Mouse (Mus musculus): ENCODE results near the gene Itgb4. TPM values are rescaled to one million over a fixed set of nuclear protein-coding genes. Genes with fewer than 3 reads are reported as not detected.

Gene Itgb4
- total and polyA plus RNA-seq, 2 experiments from 2014 or later: 1.0 to 2.2 TPM

GRCm38 (mm10) chr11:115964977-115965604, 9.4 kb upstream of the Itgb4 start:
- no peak for TF ChIP-seq CTCF (IDR thresholded peaks at IDR 0.05)
- no peak overlapping the region for H3K9ac ChIP-seq (replicated peaks; ENCODE audit: low read length, poor library complexity, severe bottlenecking)
- no peaks in the 10 kb centered on the region for H3K27me3 ChIP-seq (ENCODE audit: insufficient read depth, low read length)
- H3K27ac ChIP-seq (ENCODE audit: low read depth, low read length): no peak overlapping the region
- no peak overlapping the region for H3K4me3 ChIP-seq (ENCODE audit: low read depth, low read length)
- peaks cover 53% of the 10 kb centered on the region for H3K36me3 ChIP-seq (ENCODE audit: insufficient read depth, low read length)
- H3K9me3 ChIP-seq (ENCODE audit: low read length): no peaks in the 10 kb centered on the region
- no peak for ATAC-seq (ENCODE audit: low FRiP score)
- H3K4me1 ChIP-seq (ENCODE audit: insufficient read depth, low read length): no peaks in the 10 kb centered on the region
- WGBS: 87% methylated on average over 10 of the region's 10 CpGs
- DNase-seq (ENCODE audit: low spot score): no peak
- H3K4me2 ChIP-seq (ENCODE audit: low read depth, low read length, poor library complexity, severe bottlenecking): no peak overlapping the region

DNA sequence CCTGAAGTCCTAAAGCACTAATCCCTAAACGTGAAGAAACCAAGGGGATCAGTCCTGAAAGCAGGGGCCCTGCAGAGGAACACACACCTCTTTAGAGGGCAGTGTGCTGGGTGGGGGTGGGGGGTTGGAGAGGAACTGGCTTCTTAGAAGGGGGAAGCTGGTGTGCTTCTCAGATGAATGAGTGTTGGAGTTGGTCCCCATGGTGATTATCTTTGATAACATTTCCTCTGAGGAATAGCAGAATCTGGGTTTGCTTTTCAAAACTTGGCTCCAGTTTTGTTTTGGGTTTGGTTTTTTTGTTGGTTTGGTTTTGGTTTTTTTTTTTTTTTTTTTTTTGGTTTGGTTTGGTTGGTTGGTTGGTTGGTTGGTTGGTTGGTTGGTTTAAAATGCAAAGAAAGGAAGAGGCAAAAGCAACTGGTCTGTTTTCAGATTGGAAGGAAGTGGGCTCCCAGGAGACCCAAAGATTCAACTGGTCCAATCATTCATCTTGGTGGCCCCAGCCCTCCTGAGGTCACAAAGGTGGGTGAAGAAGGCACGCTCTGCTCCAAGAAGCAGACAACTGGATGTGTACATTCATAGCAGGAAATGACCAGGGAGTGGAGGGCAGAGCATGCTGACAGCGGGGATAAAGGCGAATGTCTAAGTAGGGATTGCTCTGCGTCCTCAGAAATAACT, 5.6 kb upstream of the Itgb4 start:
- H3K27me3 ChIP-seq (ENCODE audit: insufficient read depth, low read length): peaks cover 5% of the 10 kb centered on the region

GRCm38 (mm10) chr11:115970006-115970673, 4.4 kb upstream of the Itgb4 start:
- DNase-seq (ENCODE audit: low spot score) (no peak), ATAC-seq (ENCODE audit: low FRiP score) (no peak)
- Histone ChIP-seq H3K27me3 (ENCODE audit: insufficient read depth, low read length) (peaks cover 17% of the 10 kb centered on the region), H3K36me3 (ENCODE audit: insufficient read depth, low read length) (peaks cover 11% of the 10 kb centered on the region), H3K4me2 (ENCODE audit: low read depth, low read length, poor library complexity, severe bottlenecking) (no peak overlapping the region), H3K9me3 (ENCODE audit: low read length) (no peaks in the 10 kb centered on the region), H3K9ac (replicated peaks; ENCODE audit: low read length, poor library complexity, severe bottlenecking) (no peak overlapping the region), H3K4me3 (ENCODE audit: low read depth, low read length) (no peak overlapping the region), H3K4me1 (ENCODE audit: insufficient read depth, low read length) (no peaks in the 10 kb centered on the region; the same call in 1 of the 2 replicates), H3K27ac (ENCODE audit: low read depth, low read length) (no peak overlapping the region)
- WGBS: 58% methylated on average over 15 of the region's 15 CpGs
- TF ChIP-seq CTCF (IDR thresholded peaks at IDR 0.05): no peak

More for the DNA sequence above, 5.6 kb upstream of the Itgb4 start:
- no peak overlapping the region for H3K27ac ChIP-seq (ENCODE audit: low read depth, low read length)
- no peaks in the 10 kb centered on the region for H3K4me1 ChIP-seq (ENCODE audit: insufficient read depth, low read length)
- H3K9me3 ChIP-seq (ENCODE audit: low read length): no peaks in the 10 kb centered on the region
- no peak overlapping the region for H3K9ac ChIP-seq (replicated peaks; ENCODE audit: low read length, poor library complexity, severe bottlenecking)
- WGBS: 68% methylated on average over 5 of the region's 5 CpGs
- H3K36me3 ChIP-seq (ENCODE audit: insufficient read depth, low read length): peaks cover 24% of the 10 kb centered on the region
- DNase-seq (ENCODE audit: low spot score) (no peak), ATAC-seq (ENCODE audit: low FRiP score) (no peak)
- H3K4me3 ChIP-seq (ENCODE audit: low read depth, low read length): no peak overlapping the region
- no peak for TF ChIP-seq CTCF (IDR thresholded peaks at IDR 0.05)
- no peak overlapping the region for H3K4me2 ChIP-seq (ENCODE audit: low read depth, low read length, poor library complexity, severe bottlenecking)

DNA sequence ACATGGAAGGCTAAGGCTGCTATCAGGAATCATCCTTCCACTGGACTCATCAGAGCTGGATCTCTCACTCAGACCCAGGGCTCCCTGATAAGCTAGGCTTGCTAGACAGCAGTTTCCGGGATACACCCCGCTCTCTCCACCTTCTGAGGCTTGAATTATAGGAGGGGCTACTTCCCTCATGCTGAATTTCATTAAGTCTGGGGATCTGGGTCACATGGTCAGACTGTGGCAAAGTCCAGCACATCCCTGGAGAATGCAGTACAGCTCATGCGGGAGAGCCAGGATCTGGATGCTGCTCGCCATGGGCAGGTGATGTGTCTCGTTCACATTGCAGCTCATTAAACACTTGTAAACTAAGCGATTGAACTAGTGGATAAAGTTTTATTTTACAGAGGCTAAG, 3.5 kb upstream of the Itgb4 start:
- 58% methylated on average over 6 of the region's 6 CpGs for WGBS
- no peak for TF ChIP-seq CTCF (IDR thresholded peaks at IDR 0.05)

DNA sequence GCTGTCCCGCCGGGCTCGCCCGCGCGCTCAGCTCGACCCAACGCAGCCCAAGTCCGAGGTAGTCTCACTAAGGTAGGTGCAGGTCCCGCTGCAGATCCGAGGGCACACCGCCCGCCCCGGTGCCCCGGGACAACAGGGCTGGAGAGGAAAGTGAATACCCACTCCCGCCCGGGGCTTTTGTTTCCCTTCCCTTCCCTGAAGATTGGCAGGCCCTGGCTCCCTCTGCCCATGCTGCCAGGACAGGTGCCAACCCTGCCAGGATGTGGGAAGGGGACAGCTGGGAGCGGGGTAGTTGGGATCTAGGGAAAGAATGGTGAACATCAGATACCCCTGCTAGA, 543 bp downstream of the Itgb4 start:
- TF ChIP-seq CTCF (IDR thresholded peaks at IDR 0.05): no peak
- Histone ChIP-seq H3K36me3 (ENCODE audit: insufficient read depth, low read length) (no peaks in the 10 kb centered on the region), H3K4me1 (ENCODE audit: insufficient read depth, low read length) (no peaks in the 10 kb centered on the region; the same call in 1 of the 2 replicates), H3K4me3 (ENCODE audit: low read depth, low read length) (peak overlapping the region; percentile 38), H3K27ac (ENCODE audit: low read depth, low read length) (no peak overlapping the region), H3K9me3 (ENCODE audit: low read length) (no peaks in the 10 kb centered on the region), H3K27me3 (ENCODE audit: insufficient read depth, low read length) (peaks cover 24% of the 10 kb centered on the region), H3K9ac (replicated peaks; ENCODE audit: low read length, poor library complexity, severe bottlenecking) (peak overlapping the region; percentile 29; the same call in 1 of the 2 replicates), H3K4me2 (ENCODE audit: low read depth, low read length, poor library complexity, severe bottlenecking) (peak overlapping the region; percentile 62)
- ATAC-seq (ENCODE audit: low FRiP score): no peak
- DNase-seq (ENCODE audit: low spot score): no peak
- 2% methylated on average over 18 of the region's 18 CpGs for WGBS

More for the DNA sequence above, 3.5 kb upstream of the Itgb4 start:
- H3K4me1 ChIP-seq (ENCODE audit: insufficient read depth, low read length): no peaks in the 10 kb centered on the region; the same call in 1 of the 2 replicates
- H3K4me3 ChIP-seq (ENCODE audit: low read depth, low read length): no peak overlapping the region
- H3K36me3 ChIP-seq (ENCODE audit: insufficient read depth, low read length): peaks cover 3% of the 10 kb centered on the region; the same call in 1 of the 2 replicates
- peaks cover 24% of the 10 kb centered on the region for H3K27me3 ChIP-seq (ENCODE audit: insufficient read depth, low read length)
- no peak overlapping the region for H3K9ac ChIP-seq (replicated peaks; ENCODE audit: low read length, poor library complexity, severe bottlenecking)
- no peak overlapping the region for H3K27ac ChIP-seq (ENCODE audit: low read depth, low read length)
- ATAC-seq (ENCODE audit: low FRiP score) (no peak), DNase-seq (ENCODE audit: low spot score) (no peak)
- no peaks in the 10 kb centered on the region for H3K9me3 ChIP-seq (ENCODE audit: low read length)
- H3K4me2 ChIP-seq (ENCODE audit: low read depth, low read length, poor library complexity, severe bottlenecking): no peak overlapping the region

GRCm38 (mm10) chr11:115975544-115975943, 1.0 kb downstream of the Itgb4 start:
- Histone ChIP-seq H3K4me1 (ENCODE audit: insufficient read depth, low read length) (no peaks in the 10 kb centered on the region; the same call in 1 of the 2 replicates), H3K4me2 (ENCODE audit: low read depth, low read length, poor library complexity, severe bottlenecking) (peak overlapping the region; percentile 62; the same call in 1 of the 2 replicates), H3K27me3 (ENCODE audit: insufficient read depth, low read length) (peaks cover 24% of the 10 kb centered on the region), H3K36me3 (ENCODE audit: insufficient read depth, low read length) (no peaks in the 10 kb centered on the region), H3K9ac (replicated peaks; ENCODE audit: low read length, poor library complexity, severe bottlenecking) (no peak overlapping the region), H3K9me3 (ENCODE audit: low read length) (no peaks in the 10 kb centered on the region), H3K4me3 (ENCODE audit: low read depth, low read length) (no peak overlapping the region), H3K27ac (ENCODE audit: low read depth, low read length) (no peak overlapping the region)
- WGBS: 31% methylated on average over 12 of the region's 12 CpGs
- TF ChIP-seq CTCF (IDR thresholded peaks at IDR 0.05): no peak
- ATAC-seq (ENCODE audit: low FRiP score) (no peak), DNase-seq (ENCODE audit: low spot score) (no peak)

Measured in midbrain, postnatal 0 days (tissue).